Mouse (Mus musculus): Measurements from ENCODE around the gene Kif14. TPM values are rescaled to one million over a fixed set of nuclear protein-coding genes. Genes with fewer than 3 reads are reported as not detected.

The Kif14 gene
- total and polyA plus RNA-seq, 3 experiments, result 6.5 to 15.8 TPM; not detected in 1

- H3K27me3 ChIP-seq (ENCODE audit: control insufficient read depth in 1 of 2, insufficient read depth in 2 of 2, low read length in 2 of 2), result no peaks in the 10 kb centered on the region
- H3K4me3 ChIP-seq (ENCODE audit: control insufficient read depth in 1 of 2, insufficient read depth in 1 of 2, low read depth in 2 of 2, low read length in 2 of 2), result no peak overlapping the region
- H3K27ac ChIP-seq (ENCODE audit: control insufficient read depth, low read depth, low read length), result no peak overlapping the region
- no peaks in the 10 kb centered on the region for H3K9me3 ChIP-seq (replicated peaks; ENCODE audit: insufficient read depth, low read length)
- no peak for TF ChIP-seq TBP (IDR thresholded peaks at IDR 0.05; ENCODE audit: low read depth, low read length)
- TF ChIP-seq JUND (IDR thresholded peaks at IDR 0.05; ENCODE audit: low read depth, low read length), result peak; percentile 81; the same call in 1 of the 2 replicates
- 0 out of 4 replicates have a peak, but pooled peaks of 1 of the 2 experiments have one; percentile 17 for TF ChIP-seq EP300 (IDR thresholded peaks at IDR 0.05; ENCODE audit: low read depth in 1 of 2, low read length in 2 of 2)
- TF ChIP-seq SIN3A (IDR thresholded peaks at IDR 0.05; ENCODE audit: low read length), result peak; percentile 36; the same call in 1 of the 2 replicates
- peaks cover 11 to 37% of the 10 kb centered on the region in 2 experiments for H3K4me1 ChIP-seq (ENCODE audit: control insufficient read depth in 1 of 2, insufficient read depth in 2 of 2, low read length in 2 of 2)
- no peak overlapping the region for H3K9ac ChIP-seq (ENCODE audit: control insufficient read depth, low read depth, low read length, poor library complexity, severe bottlenecking)
- peak; percentile 77 for DNase-seq (ENCODE audit: low read depth, low spot score)
- H3K36me3 ChIP-seq (ENCODE audit: control insufficient read depth in 1 of 2, insufficient read depth in 2 of 2, low read length in 2 of 2), result peaks cover 0 to 34% of the 10 kb centered on the region in 2 experiments; a peak in 2 of 4 replicates
- H3K79me2 ChIP-seq (ENCODE audit: control insufficient read depth, insufficient read depth, low read length, poor library complexity), result no peaks in the 10 kb centered on the region
Measured at GRCm38 (mm10) chr1:136447338-136447737, 18.8 kb upstream of the Kif14 start.

GRCm38 (mm10) chr1:136449541-136449940 is 16.6 kb upstream of the Kif14 start:
- Histone ChIP-seq H3K79me2 (ENCODE audit: control insufficient read depth, insufficient read depth, low read length, poor library complexity) (no peaks in the 10 kb centered on the region), H3K4me1 (ENCODE audit: control insufficient read depth in 1 of 2, insufficient read depth in 2 of 2, low read length in 2 of 2) (peaks cover 8 to 25% of the 10 kb centered on the region in 2 experiments), H3K36me3 (ENCODE audit: control insufficient read depth in 1 of 2, insufficient read depth in 2 of 2, low read length in 2 of 2) (peaks cover 0 to 23% of the 10 kb centered on the region in 2 experiments; a peak in 2 of 4 replicates), H3K9ac (ENCODE audit: control insufficient read depth, low read depth, low read length, poor library complexity, severe bottlenecking) (no peak overlapping the region), H3K27ac (ENCODE audit: control insufficient read depth, low read depth, low read length) (no peak overlapping the region), H3K27me3 (ENCODE audit: control insufficient read depth in 1 of 2, insufficient read depth in 2 of 2, low read length in 2 of 2) (no peaks in the 10 kb centered on the region), H3K9me3 (replicated peaks; ENCODE audit: insufficient read depth, low read length) (no peaks in the 10 kb centered on the region), H3K4me3 (ENCODE audit: control insufficient read depth in 1 of 2, insufficient read depth in 1 of 2, low read depth in 2 of 2, low read length in 2 of 2) (no peak overlapping the region)
- no peak for DNase-seq (ENCODE audit: low read depth, low spot score)
- TF ChIP-seq RCOR1 (IDR thresholded peaks at IDR 0.05; ENCODE audit: low read depth, low read length) (no peak), CTCF (IDR thresholded peaks at IDR 0.05 in 2 of 3, conservative IDR thresholded peaks at IDR 0.05 in 1 of 3; ENCODE audit: control insufficient read depth in 1 of 3, insufficient read depth in 1 of 3, low read depth in 2 of 3, low read length in 3 of 3, poor library complexity in 1 of 3, severe bottlenecking in 1 of 3) (no peak)

DNA sequence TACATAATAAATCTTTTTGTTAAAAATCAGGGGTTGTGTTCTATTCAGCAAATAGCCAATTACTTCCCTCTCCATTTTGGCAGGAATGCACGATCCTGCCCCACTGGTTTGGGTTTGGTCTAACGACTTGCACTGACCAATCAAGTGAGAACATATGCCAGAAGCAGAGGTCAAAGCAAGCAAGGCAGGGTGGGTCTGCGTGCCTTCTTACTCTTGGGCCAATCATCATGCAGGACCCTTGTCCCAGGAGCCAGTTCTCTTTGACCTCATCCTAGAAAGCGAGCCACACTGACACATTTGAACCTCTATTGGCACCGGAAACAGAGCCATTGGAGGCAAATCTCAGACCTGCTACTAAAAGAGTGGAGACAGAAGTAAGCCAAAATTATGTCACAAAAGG is 15.9 kb upstream of the Kif14 start:
- TF ChIP-seq MEF2A (IDR thresholded peaks at IDR 0.05; ENCODE audit: extremely low read depth, insufficient replicate concordance, low read depth, low read length, poor library complexity, severe bottlenecking), result no peak
- TF ChIP-seq CHD1 (IDR thresholded peaks at IDR 0.05; ENCODE audit: low read depth, low read length), result no peak
- no peak for TF ChIP-seq ETS1 (IDR thresholded peaks at IDR 0.05; ENCODE audit: low read depth, low read length)
- TF ChIP-seq GABPA (IDR thresholded peaks at IDR 0.05; ENCODE audit: low read depth, low read length), result no peak
- TF ChIP-seq UBTF (IDR thresholded peaks at IDR 0.05; ENCODE audit: borderline replicate concordance, insufficient read depth, low read depth, low read length), result no peak
- no peak for TF ChIP-seq USF1 (IDR thresholded peaks at IDR 0.05; ENCODE audit: low read depth, low read length)
- no peak for TF ChIP-seq CHD2 (IDR thresholded peaks at IDR 0.05; ENCODE audit: low read length)
- no peak for TF ChIP-seq RAD21 (IDR thresholded peaks at IDR 0.05; ENCODE audit: low read depth, low read length)
- TF ChIP-seq ELF1 (IDR thresholded peaks at IDR 0.05; ENCODE audit: low read depth, low read length), result no peak
- TF ChIP-seq MAFK (IDR thresholded peaks at IDR 0.05; ENCODE audit: borderline replicate concordance, low read depth, low read length), result no peak
- TF ChIP-seq KAT2A (conservative IDR thresholded peaks at IDR 0.05; ENCODE audit: low read depth, low read length), result no peak
- TF ChIP-seq HCFC1 (IDR thresholded peaks at IDR 0.05; ENCODE audit: low read depth, low read length), result no peak
- TF ChIP-seq MYC (IDR thresholded peaks at IDR 0.05; ENCODE audit: low read depth, low read length), result no peak
- H3K27me3 ChIP-seq (ENCODE audit: control insufficient read depth in 1 of 2, insufficient read depth in 2 of 2, low read length in 2 of 2), result no peaks in the 10 kb centered on the region
- no peak overlapping the region for H3K27ac ChIP-seq (ENCODE audit: control insufficient read depth, low read depth, low read length)
- H3K36me3 ChIP-seq (ENCODE audit: control insufficient read depth in 1 of 2, insufficient read depth in 2 of 2, low read length in 2 of 2), result peaks cover 0 to 17% of the 10 kb centered on the region in 2 experiments; a peak in 2 of 4 replicates
- DNase-seq (ENCODE audit: low read depth, low spot score), result no peak
- no peak overlapping the region for H3K9ac ChIP-seq (ENCODE audit: control insufficient read depth, low read depth, low read length, poor library complexity, severe bottlenecking)
- peaks cover 7 to 18% of the 10 kb centered on the region in 2 experiments for H3K4me1 ChIP-seq (ENCODE audit: control insufficient read depth in 1 of 2, insufficient read depth in 2 of 2, low read length in 2 of 2)
- no peaks in the 10 kb centered on the region for H3K79me2 ChIP-seq (ENCODE audit: control insufficient read depth, insufficient read depth, low read length, poor library complexity)
- no peak overlapping the region for H3K4me3 ChIP-seq (ENCODE audit: control insufficient read depth in 1 of 2, insufficient read depth in 1 of 2, low read depth in 2 of 2, low read length in 2 of 2)
- no peaks in the 10 kb centered on the region for H3K9me3 ChIP-seq (replicated peaks; ENCODE audit: insufficient read depth, low read length)
